Mouse (Mus musculus) small intestine, adult 2 months (tissue): ENCODE measurements around the gene Cars2.

Experiments used
- CTCF ChIP-seq: fragments of 200-500 bp; IDR thresholded peaks from 2 replicates; pipeline ENCODE4 v1.5.1; 2012; ENCODE audit warnings: low read depth, mild to moderate bottlenecking, control low read depth, inconsistent platforms, low read length, moderate library complexity, mixed read lengths; ENCODE audit not compliant: insufficient replicate concordance, insufficient read length; ENCODE audit errors: extremely low read depth
- POLR2A ChIP-seq: fragments of 200-500 bp; IDR thresholded peaks from 2 replicates; pipeline ENCODE4 v1.6.1; 2012; ENCODE audit warnings: low read depth, mild to moderate bottlenecking, control low read depth, inconsistent platforms, low read length, moderate library complexity

DNA sequence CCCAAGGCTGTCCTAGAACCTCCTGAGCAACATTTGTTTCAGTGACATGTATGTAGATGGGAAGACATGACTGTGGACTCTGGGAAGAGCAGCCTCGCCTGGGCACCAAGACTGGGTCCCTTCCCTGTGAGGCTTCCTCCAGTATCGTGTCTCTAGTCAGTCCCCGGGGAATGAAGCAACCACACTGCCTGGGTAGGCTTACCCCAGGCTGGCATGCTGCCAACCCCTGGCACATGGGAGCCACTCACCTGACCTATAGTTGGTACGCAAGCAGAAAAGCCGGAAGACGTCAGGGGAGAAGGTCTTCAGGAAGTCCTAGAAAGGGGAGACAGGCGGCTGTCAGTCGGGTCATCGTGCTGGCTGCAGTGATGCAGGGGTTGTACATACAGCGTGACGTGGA lies 31.9 kb downstream of the Cars2 start:
- TF ChIP-seq POLR2A (no peak), CTCF (no peak)
